Mouse (Mus musculus): Measurements from ENCODE around the gene Tle6.
A peak's percentile ranks its signal among the peaks of the same experiment; 100 is the strongest.

The Tle6 gene

GRCm38 (mm10) chr10:81563481-81563880 is 37.4 kb downstream of the Tle6 start:
- no peak for DNase-seq (ENCODE audit: low spot score in 2 of 2)

- DNase-seq (ENCODE audit: low spot score in 2 of 2): no peak
These were observed 38.5 kb downstream of the Tle6 start for GRCm38 (mm10) chr10:81562411-81562810.

GRCm38 (mm10) chr10:81560719-81561459 is 40.0 kb downstream of the Tle6 start:
- peak; percentile 90 to 95 for DNase-seq (ENCODE audit: low spot score in 2 of 2)

- peak; percentile 82 to 85 for DNase-seq (ENCODE audit: low spot score in 2 of 2)
These were observed 41.0 kb downstream of the Tle6 start for GRCm38 (mm10) chr10:81559627-81560539.

GRCm38 (mm10) chr10:81559163-81559626 is 41.7 kb downstream of the Tle6 start, which contains the start of gene Aes:
Gene Aes (plus strand): TSS chr10:81559488.
- DNase-seq (ENCODE audit: low spot score in 2 of 2): peak; percentile 80 to 84

- DNase-seq (ENCODE audit: low spot score in 2 of 2): no peak
These were observed 43.4 kb downstream of the Tle6 start for GRCm38 (mm10) chr10:81557491-81557890.

GRCm38 (mm10) chr10:81556282-81556681 is 44.6 kb downstream of the Tle6 start:
- DNase-seq (ENCODE audit: low spot score in 2 of 2): no peak

GRCm38 (mm10) chr10:81553807-81554755 is 46.8 kb downstream of the Tle6 start:
- no peak for DNase-seq (ENCODE audit: low spot score in 2 of 2)

GRCm38 (mm10) chr10:81553232-81553631 is 47.6 kb downstream of the Tle6 start:
- DNase-seq (ENCODE audit: low spot score in 2 of 2): no peak

GRCm38 (mm10) chr10:81551597-81552102 is 49.2 kb downstream of the Tle6 start:
- DNase-seq (ENCODE audit: low spot score in 2 of 2): peak; percentile 87 to 89

- peak; percentile 73 to 86 for DNase-seq (ENCODE audit: low spot score in 2 of 2)
These were observed 50.6 kb downstream of the Tle6 start for GRCm38 (mm10) chr10:81550257-81550656.

- no peak for DNase-seq (ENCODE audit: low spot score in 2 of 2)
These were observed 51.9 kb downstream of the Tle6 start for GRCm38 (mm10) chr10:81548944-81549343.

GRCm38 (mm10) chr10:81546788-81547571 is 53.9 kb downstream of the Tle6 start:
- no peak for DNase-seq (ENCODE audit: low spot score in 2 of 2)

GRCm38 (mm10) chr10:81546332-81546731 is 54.5 kb downstream of the Tle6 start:
- DNase-seq (ENCODE audit: low spot score in 2 of 2): no peak

- peak; percentile 100 for DNase-seq (ENCODE audit: low spot score in 2 of 2)
These were observed 55.6 kb downstream of the Tle6 start, which contains the start of gene Gna11 for GRCm38 (mm10) chr10:81545161-81545747. Gene Gna11 (minus strand): TSS chr10:81545190.

- peak; percentile 60 to 67 for DNase-seq (ENCODE audit: low spot score in 2 of 2)
These were observed 56.3 kb downstream of the Tle6 start for GRCm38 (mm10) chr10:81544296-81545160.

- no peak for DNase-seq (ENCODE audit: low spot score in 2 of 2)
These were observed 57.2 kb downstream of the Tle6 start for GRCm38 (mm10) chr10:81543633-81544032.

- DNase-seq (ENCODE audit: low spot score in 2 of 2): no peak
These were observed 58.0 kb downstream of the Tle6 start for GRCm38 (mm10) chr10:81542727-81543460.

All from thymus, postnatal 10 days (tissue).